Mouse (Mus musculus): Measurements from ENCODE around the gene Dpep1.

Dpep1 gene

DNA sequence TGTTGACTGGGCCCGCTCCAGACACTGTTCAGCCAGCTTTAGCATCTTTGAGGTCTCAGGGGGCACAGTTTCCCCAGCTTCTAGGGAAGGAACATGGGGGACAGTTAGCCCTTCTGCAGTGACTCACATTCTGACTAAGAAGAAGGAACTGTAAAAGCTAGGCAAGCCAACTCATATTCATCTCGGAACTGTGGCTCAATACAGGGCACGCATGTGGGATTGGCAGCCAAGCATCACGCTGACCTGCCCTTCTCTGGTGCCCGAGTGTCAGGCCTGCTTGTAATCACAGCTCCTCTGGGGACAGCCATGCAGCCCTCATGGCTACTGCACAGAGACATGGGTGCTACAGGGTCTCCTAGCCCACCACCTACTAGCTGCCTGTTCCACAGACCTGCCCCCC is 64.9 kb downstream of the Dpep1 start:
- DNase-seq = no peak

Measured in liver (tissue).